Mouse (Mus musculus): ENCODE data around the gene Olfr794. TPM values are rescaled to one million over a fixed set of nuclear protein-coding genes. Genes with fewer than 3 reads are reported as not detected.

Gene Olfr794
- not detected in 2 replicates for polyA plus RNA-seq (2015; fragmentation: Nextera tagmentation; extraction: Ambion mirVana)

DNA sequence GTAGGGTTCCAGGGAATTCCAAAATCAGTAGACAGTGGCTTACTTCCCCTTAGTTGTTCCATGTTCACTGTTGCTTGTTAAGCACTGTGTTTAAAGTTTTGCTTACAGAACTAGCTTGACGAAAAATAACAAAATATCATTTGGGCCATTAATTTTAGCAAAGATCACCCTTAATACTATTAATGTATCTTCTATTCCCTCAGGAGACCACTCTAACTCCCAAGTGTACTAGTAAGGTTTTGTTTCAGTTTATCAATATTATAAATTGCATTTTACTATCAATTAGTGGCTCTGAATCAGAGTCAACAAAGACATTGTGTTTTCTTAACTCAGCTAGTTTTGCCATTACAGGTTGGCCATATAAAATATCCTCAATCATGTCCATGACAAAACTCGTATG lies at the start of gene Olfr794:
Olfr794 (plus strand) TSS at position 301 of the 400 bp plus-strand sequence.
- no peaks in the 10 kb centered on the region for H3K27me3 ChIP-seq
- no peak within 1 kb of the TSS for H3K9ac ChIP-seq
- H3K36me3 ChIP-seq: no peaks in the 10 kb centered on the region
- H3K4me1 ChIP-seq: no peaks in the 10 kb centered on the region
- no peak within 1 kb of the TSS for H3K4me3 ChIP-seq
- no peak within 1 kb of the TSS for H3K4me2 ChIP-seq (replicated peaks)
- no peaks in the 10 kb centered on the region for H3K9me3 ChIP-seq
- WGBS: 80% methylated on average over 2 of the region's 2 CpGs
- ATAC-seq (ENCODE audit: low FRiP score, low read depth): no peak
- H3K27ac ChIP-seq: no peak within 1 kb of the TSS

DNA sequence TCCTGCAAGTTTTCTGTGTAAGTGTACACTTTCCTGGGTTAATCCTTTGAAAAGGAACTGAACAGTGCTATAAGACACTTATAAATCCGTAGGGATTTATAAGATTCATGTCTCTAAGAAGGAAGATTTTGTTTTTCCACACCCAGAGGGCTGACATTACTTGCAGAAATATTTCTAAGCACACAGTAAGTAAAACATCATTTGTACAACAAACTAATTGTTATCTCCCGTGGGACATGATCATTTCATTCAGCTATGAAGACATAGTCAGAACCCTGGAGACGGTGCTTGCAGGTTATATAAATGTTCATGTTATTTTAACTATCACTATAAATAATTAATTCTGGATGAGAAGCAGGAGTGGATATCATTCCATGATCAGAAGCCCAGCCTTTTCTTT lies 46.0 kb upstream of the Olfr794 start, which contains the start of gene Olfr791:
Olfr791 (plus strand) TSS at position 301 of the 400 bp plus-strand sequence.
- H3K4me1 ChIP-seq: no peaks in the 10 kb centered on the region
- H3K27ac ChIP-seq: no peak within 1 kb of the TSS
- 70% methylated on average over 3 of the region's 3 CpGs for WGBS
- no peaks in the 10 kb centered on the region for H3K9me3 ChIP-seq
- ATAC-seq (ENCODE audit: low FRiP score, low read depth): no peak
- no peak within 1 kb of the TSS for H3K4me2 ChIP-seq (replicated peaks)
- no peak within 1 kb of the TSS for H3K4me3 ChIP-seq
- H3K36me3 ChIP-seq: no peaks in the 10 kb centered on the region
- no peak within 1 kb of the TSS for H3K9ac ChIP-seq
- H3K27me3 ChIP-seq: no peaks in the 10 kb centered on the region

DNA sequence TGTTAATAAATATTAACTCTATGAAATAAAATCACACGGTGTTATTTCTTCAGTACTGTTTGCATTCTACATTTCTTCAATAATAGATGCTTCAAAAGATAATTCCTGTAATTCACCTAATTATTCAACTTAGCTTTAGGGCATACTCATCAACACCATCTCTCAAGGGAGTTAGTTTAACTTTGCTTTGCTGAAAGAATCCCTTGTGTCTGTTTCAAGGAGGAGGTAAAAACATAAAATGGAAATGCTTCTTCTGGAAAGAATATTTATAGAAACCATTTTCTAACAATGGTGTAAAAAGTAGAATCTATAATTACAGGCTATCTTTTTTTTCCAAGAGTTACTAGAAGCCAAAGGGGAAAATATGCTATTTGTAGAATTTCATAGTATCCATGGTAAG lies 28.6 kb upstream of the Olfr794 start, which contains the start of gene Olfr792:
Olfr792 (plus strand) TSS at position 301 of the 400 bp plus-strand sequence.
- no peak for ATAC-seq (ENCODE audit: low FRiP score, low read depth)
- H3K4me1 ChIP-seq: no peaks in the 10 kb centered on the region
- no peaks in the 10 kb centered on the region for H3K36me3 ChIP-seq
- peaks cover 3% of the 10 kb centered on the region; the same call in 1 of the 2 replicates for H3K9me3 ChIP-seq
- 87% methylated on average over 1 of the region's 1 CpGs for WGBS
- H3K9ac ChIP-seq: no peak within 1 kb of the TSS
- H3K4me2 ChIP-seq (replicated peaks): no peak within 1 kb of the TSS
- H3K4me3 ChIP-seq: no peak within 1 kb of the TSS
- H3K27ac ChIP-seq: no peak within 1 kb of the TSS
- H3K27me3 ChIP-seq: no peaks in the 10 kb centered on the region

DNA sequence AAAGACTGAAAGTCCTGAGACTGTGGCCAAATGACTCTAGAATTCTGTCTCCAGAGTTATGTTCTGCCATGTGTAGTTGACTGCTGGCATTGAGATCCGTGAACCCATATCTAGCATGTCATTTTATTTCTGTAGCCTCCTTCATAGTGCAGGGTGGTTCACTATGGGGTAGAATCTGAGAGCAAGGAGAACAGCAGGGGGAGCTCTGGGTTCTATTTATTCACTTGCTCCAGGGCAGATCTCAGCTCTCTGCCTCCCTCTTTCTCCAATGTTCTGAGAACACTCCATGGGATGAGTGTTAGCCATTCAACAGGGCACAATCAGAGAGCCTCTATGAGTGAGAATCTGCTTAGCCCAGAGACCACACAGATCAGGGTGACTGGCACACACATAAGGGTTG lies 18.1 kb upstream of the Olfr794 start:
- 56% methylated on average over 1 of the region's 1 CpGs for WGBS

GRCm38 (mm10) chr10:129577066-129577465 lies 9.6 kb downstream of the Olfr794 start:
- Histone ChIP-seq H3K27me3 (no peaks in the 10 kb centered on the region), H3K4me1 (no peaks in the 10 kb centered on the region), H3K27ac (no peak overlapping the region), H3K36me3 (no peaks in the 10 kb centered on the region), H3K9me3 (no peaks in the 10 kb centered on the region), H3K4me2 (replicated peaks) (no peak overlapping the region), H3K4me3 (no peak overlapping the region), H3K9ac (no peak overlapping the region)
- ATAC-seq (ENCODE audit: low FRiP score, low read depth): no peak
- whole genome bisulfite sequencing: 71% methylated on average over 1 of the region's 1 CpGs

More for the DNA sequence above, 18.1 kb upstream of the Olfr794 start:
- Histone ChIP-seq H3K36me3 (no peaks in the 10 kb centered on the region), H3K27me3 (no peaks in the 10 kb centered on the region), H3K4me3 (no peak overlapping the region), H3K27ac (no peak overlapping the region), H3K4me2 (replicated peaks) (no peak overlapping the region), H3K9me3 (peaks cover 4% of the 10 kb centered on the region; the same call in 1 of the 2 replicates), H3K4me1 (no peaks in the 10 kb centered on the region), H3K9ac (no peak overlapping the region)
- ATAC-seq (ENCODE audit: low FRiP score, low read depth): no peak; the same call in 1 of the 2 replicates

- no peaks in the 10 kb centered on the region for H3K27me3 ChIP-seq
- no peaks in the 10 kb centered on the region for H3K9me3 ChIP-seq
- H3K4me2 ChIP-seq (replicated peaks): no peak within 1 kb of the TSS
- no peaks in the 10 kb centered on the region for H3K36me3 ChIP-seq
- no peak for ATAC-seq (ENCODE audit: low FRiP score, low read depth)
- H3K4me1 ChIP-seq: no peaks in the 10 kb centered on the region
- 95% methylated on average over 1 of the region's 1 CpGs for WGBS
- H3K27ac ChIP-seq: no peak within 1 kb of the TSS
- H3K4me3 ChIP-seq: no peak within 1 kb of the TSS
- H3K9ac ChIP-seq: no peak within 1 kb of the TSS
These were observed 45.0 kb downstream of the Olfr794 start, which contains the start of gene Olfr796 for GRCm38 (mm10) chr10:129612470-129612869. Gene Olfr796 (minus strand): TSS chr10:129612570.

GRCm38 (mm10) chr10:129621724-129622123 lies 54.3 kb downstream of the Olfr794 start:
- Histone ChIP-seq H3K4me3 (no peak overlapping the region), H3K36me3 (no peaks in the 10 kb centered on the region), H3K4me1 (no peaks in the 10 kb centered on the region), H3K27me3 (no peaks in the 10 kb centered on the region), H3K9me3 (no peaks in the 10 kb centered on the region), H3K27ac (no peak overlapping the region), H3K9ac (no peak overlapping the region), H3K4me2 (replicated peaks) (no peak overlapping the region)
- no peak for ATAC-seq (ENCODE audit: low FRiP score, low read depth)
- 18% methylated on average over 1 of the region's 1 CpGs for WGBS

Small RNAs within 50 kb of the gene (microRNA-seq; reads per million reads assigned to microRNA genes)
- gene Gm23252: not detected

Other genes starting within 250 kb of the Olfr794 start
- not detected in 2 replicates for gene Olfr780, start 249.5 kb upstream of the Olfr794 start, polyA plus RNA-seq (2015; fragmentation: Nextera tagmentation; extraction: Ambion mirVana)
- not detected in 2 replicates for gene Olfr781, start 238.8 kb upstream of the Olfr794 start, polyA plus RNA-seq (2015; fragmentation: Nextera tagmentation; extraction: Ambion mirVana)
- not detected in 2 replicates for gene Olfr782, start 218.8 kb upstream of the Olfr794 start, polyA plus RNA-seq (2015; fragmentation: Nextera tagmentation; extraction: Ambion mirVana)
- gene Olfr784, start 183.6 kb upstream of the Olfr794 start, polyA plus RNA-seq (2015; fragmentation: Nextera tagmentation; extraction: Ambion mirVana): 0.06 TPM in 2 replicates
- gene Olfr785, start 162.2 kb upstream of the Olfr794 start, polyA plus RNA-seq (2015; fragmentation: Nextera tagmentation; extraction: Ambion mirVana): not detected in 2 replicates
- not detected in 2 replicates for gene Olfr786, start 140.3 kb upstream of the Olfr794 start, polyA plus RNA-seq (2015; fragmentation: Nextera tagmentation; extraction: Ambion mirVana)
- not detected in 2 replicates for gene Olfr787, start 105.8 kb upstream of the Olfr794 start, polyA plus RNA-seq (2015; fragmentation: Nextera tagmentation; extraction: Ambion mirVana)
- not detected in 2 replicates for gene Olfr788, start 96.7 kb upstream of the Olfr794 start, polyA plus RNA-seq (2015; fragmentation: Nextera tagmentation; extraction: Ambion mirVana)
- gene Olfr789, start 82.9 kb upstream of the Olfr794 start, polyA plus RNA-seq (2015; fragmentation: Nextera tagmentation; extraction: Ambion mirVana): not detected in 2 replicates
- not detected in 2 replicates for gene Olfr790, start 69.2 kb upstream of the Olfr794 start, polyA plus RNA-seq (2015; fragmentation: Nextera tagmentation; extraction: Ambion mirVana)
- gene Olfr791, start 45.9 kb upstream of the Olfr794 start, polyA plus RNA-seq (2015; fragmentation: Nextera tagmentation; extraction: Ambion mirVana): not detected in 2 replicates
- gene Olfr792, start 28.5 kb upstream of the Olfr794 start, polyA plus RNA-seq (2015; fragmentation: Nextera tagmentation; extraction: Ambion mirVana): not detected in 2 replicates
- gene Olfr796, start 44.9 kb downstream of the Olfr794 start, polyA plus RNA-seq (2015; fragmentation: Nextera tagmentation; extraction: Ambion mirVana): not detected in 2 replicates
- not detected in 2 replicates for gene Olfr798, start 60.3 kb downstream of the Olfr794 start, polyA plus RNA-seq (2015; fragmentation: Nextera tagmentation; extraction: Ambion mirVana)
- gene Olfr799, start 69.8 kb downstream of the Olfr794 start, polyA plus RNA-seq (2015; fragmentation: Nextera tagmentation; extraction: Ambion mirVana): not detected in 2 replicates
- gene Olfr800, start 90.0 kb downstream of the Olfr794 start, polyA plus RNA-seq (2015; fragmentation: Nextera tagmentation; extraction: Ambion mirVana): not detected in 2 replicates
- not detected in 2 replicates for gene Olfr801, start 106.2 kb downstream of the Olfr794 start, polyA plus RNA-seq (2015; fragmentation: Nextera tagmentation; extraction: Ambion mirVana)
- gene Olfr802, start 120.5 kb downstream of the Olfr794 start, polyA plus RNA-seq (2015; fragmentation: Nextera tagmentation; extraction: Ambion mirVana): not detected in 2 replicates
- not detected in 2 replicates for gene Olfr803, start 126.6 kb downstream of the Olfr794 start, polyA plus RNA-seq (2015; fragmentation: Nextera tagmentation; extraction: Ambion mirVana)
- not detected in 2 replicates for gene Olfr804, start 135.6 kb downstream of the Olfr794 start, polyA plus RNA-seq (2015; fragmentation: Nextera tagmentation; extraction: Ambion mirVana)
- not detected in 2 replicates for gene Olfr805, start 161.7 kb downstream of the Olfr794 start, polyA plus RNA-seq (2015; fragmentation: Nextera tagmentation; extraction: Ambion mirVana)
- not detected in 2 replicates for gene Olfr806, start 174.3 kb downstream of the Olfr794 start, polyA plus RNA-seq (2015; fragmentation: Nextera tagmentation; extraction: Ambion mirVana)
- not detected in 2 replicates for gene Olfr807, start 190.1 kb downstream of the Olfr794 start, polyA plus RNA-seq (2015; fragmentation: Nextera tagmentation; extraction: Ambion mirVana)
- gene Olfr808, start 197.8 kb downstream of the Olfr794 start, polyA plus RNA-seq (2015; fragmentation: Nextera tagmentation; extraction: Ambion mirVana): not detected in 2 replicates
- gene Olfr809, start 207.0 kb downstream of the Olfr794 start, polyA plus RNA-seq (2015; fragmentation: Nextera tagmentation; extraction: Ambion mirVana): not detected in 2 replicates
- gene Olfr810, start 227.3 kb downstream of the Olfr794 start, polyA plus RNA-seq (2015; fragmentation: Nextera tagmentation; extraction: Ambion mirVana): not detected in 2 replicates
- not detected in 2 replicates for gene Olfr811, start 236.7 kb downstream of the Olfr794 start, polyA plus RNA-seq (2015; fragmentation: Nextera tagmentation; extraction: Ambion mirVana)